Mouse (Mus musculus): Measurements from ENCODE around the gene Cdkn1b. TPM values are rescaled to one million over a fixed set of nuclear protein-coding genes. Genes with fewer than 3 reads are reported as not detected.

Cdkn1b gene
- total RNA-seq (2015; ENCODE audit: low replicate concordance) (62.7 and 90.5 TPM in 2 replicates), total RNA-seq (2017; ENCODE audit: low replicate concordance) (107 and 117 TPM in 2 replicates)

DNA sequence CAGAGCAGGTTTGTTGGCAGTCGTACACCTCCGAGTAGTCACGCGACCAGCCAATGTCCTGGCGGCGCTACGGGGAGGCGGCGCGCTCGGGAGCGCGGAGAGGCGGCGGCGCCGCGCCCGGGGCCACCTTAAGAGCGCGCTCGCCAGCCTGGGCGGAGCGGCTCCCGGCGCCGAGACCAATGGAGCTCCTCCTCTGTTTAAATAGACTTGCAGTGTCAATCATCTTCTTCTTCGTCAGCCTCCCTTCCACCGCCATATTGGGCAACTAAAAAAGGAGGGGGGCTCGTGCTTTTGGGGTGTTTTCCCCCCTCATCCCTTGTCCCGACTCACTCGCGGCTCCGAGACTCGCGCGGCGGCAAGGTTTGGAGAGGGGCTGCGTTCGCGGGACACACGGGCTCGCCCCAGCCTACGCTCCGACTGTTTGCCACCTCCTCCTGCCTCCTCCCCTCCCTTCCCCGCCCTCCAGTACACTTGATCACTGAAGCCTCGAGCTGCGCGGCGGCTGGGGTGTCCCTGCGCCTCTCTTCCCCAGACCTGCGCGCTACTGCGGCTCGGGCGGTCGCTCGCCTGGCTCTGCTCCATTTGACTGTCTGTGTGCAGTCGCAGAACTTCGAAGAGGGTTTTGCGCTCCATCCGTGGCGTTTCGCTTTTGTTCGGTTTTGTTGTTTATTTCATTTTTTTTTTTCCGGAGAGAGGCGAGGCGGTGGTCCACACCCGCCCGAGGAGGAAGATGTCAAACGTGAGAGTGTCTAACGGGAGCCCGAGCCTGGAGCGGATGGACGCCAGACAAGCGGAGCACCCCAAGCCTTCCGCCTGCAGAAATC lies at the start of gene Cdkn1b:
Gene Cdkn1b (plus strand): TSS at position 212 of the 824 bp plus-strand sequence.
- ATAC-seq (replicated peaks; ENCODE audit: low FRiP score, poor library complexity, severe bottlenecking) = peak; percentile 87

DNA sequence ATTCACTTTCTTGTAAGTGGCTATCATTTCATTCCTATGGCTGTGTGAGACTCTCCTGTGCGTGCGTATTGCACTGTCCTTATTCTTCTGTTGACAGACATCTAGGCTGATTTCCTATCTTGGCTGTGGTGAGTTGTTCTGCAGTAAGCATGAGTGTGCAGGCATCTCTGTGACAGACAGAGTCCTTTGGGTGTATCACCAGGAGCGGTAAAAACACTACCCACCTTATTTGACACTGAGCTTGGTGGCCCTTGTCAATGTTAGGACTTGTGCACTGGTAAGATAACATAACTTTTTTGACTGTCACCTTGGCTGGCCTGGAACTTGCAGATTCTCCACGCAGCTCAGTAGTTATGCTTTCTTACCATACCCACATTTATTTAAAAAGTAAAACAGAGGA lies 49.3 kb upstream of the Cdkn1b start:
- ATAC-seq (replicated peaks; ENCODE audit: low FRiP score, poor library complexity, severe bottlenecking) = peak; percentile 29; the same call in 1 of the 2 replicates

DNA sequence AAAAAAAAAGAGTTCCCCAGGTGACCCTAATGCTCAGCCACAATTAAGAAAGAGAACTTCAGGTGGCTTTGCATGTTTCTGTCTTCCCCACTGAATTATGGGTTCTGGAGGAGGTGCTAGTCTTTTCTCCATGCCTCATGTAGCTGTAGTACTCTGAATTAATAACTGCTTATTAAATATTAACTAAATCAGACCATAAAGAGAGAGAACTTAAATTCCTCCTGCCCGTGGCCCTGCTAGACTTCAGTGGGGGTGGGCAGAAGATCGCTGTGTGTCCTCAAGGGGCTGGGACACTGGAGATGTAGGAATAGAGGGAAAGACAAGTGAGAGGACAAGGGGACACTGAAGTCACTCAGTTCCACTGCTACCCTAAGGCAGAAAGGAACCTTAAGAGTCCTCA lies 48.0 kb upstream of the Cdkn1b start:
- no peak for ATAC-seq (replicated peaks; ENCODE audit: low FRiP score, poor library complexity, severe bottlenecking)

DNA sequence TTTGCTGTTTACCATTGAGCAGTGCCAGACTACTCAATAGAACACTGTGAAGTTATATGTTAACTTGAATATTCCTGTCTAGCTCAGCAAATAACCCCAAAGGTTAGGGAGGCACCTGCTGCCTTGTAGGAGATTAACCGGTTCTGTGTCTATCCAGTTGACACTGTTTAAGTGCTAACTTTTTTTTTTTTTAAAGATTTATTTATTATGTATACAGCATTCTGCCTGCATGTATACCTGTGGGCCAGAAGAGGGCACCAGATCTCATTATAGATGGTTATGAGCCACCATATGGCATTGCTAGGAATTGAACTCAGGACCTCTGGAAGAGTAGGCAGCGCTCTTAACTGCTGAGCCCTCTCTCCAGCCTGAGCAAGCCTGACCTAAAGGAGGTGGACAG lies 47.2 kb upstream of the Cdkn1b start:
- ATAC-seq (replicated peaks; ENCODE audit: low FRiP score, poor library complexity, severe bottlenecking) = no peak

DNA sequence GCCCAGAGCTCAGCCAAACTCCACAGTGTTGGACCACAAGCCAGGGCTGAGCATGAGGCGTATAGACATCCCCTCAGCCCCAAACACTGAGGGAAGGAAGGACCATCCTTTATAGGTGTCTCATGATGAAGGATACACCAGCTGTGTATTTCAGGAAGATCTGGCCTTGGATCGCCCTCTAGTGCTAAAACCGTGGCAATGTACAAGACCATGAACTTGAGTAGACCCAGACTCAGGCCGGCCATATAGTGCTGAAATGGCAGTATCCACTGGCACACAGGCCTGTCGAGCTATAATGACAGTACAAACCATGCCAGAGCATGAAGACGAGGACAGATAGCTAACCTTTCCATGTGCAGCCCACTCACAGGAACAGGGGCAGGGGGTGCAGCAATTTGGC lies 43.4 kb upstream of the Cdkn1b start:
- ATAC-seq (replicated peaks; ENCODE audit: low FRiP score, poor library complexity, severe bottlenecking) = peak; percentile 48; the same call in 1 of the 2 replicates

DNA sequence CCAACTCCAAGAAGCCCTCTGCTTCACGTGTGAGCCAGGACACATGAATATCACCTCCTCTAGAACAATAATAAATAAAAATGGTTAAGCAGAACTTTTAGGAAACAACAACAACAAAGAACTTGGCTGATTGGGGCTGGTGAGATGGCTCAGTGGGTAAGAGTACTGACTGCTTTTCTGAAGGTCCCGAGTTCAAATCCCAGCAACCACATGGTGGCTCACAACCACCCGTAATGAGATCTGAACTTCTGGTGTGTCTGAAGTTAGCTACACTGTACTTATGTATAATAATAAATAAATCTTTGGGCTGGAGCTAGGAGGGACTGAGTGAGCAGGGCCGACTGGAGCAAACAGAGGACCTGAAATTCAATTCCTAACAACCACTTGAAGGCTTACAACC lies 42.9 kb upstream of the Cdkn1b start:
- no peak for ATAC-seq (replicated peaks; ENCODE audit: low FRiP score, poor library complexity, severe bottlenecking)

DNA sequence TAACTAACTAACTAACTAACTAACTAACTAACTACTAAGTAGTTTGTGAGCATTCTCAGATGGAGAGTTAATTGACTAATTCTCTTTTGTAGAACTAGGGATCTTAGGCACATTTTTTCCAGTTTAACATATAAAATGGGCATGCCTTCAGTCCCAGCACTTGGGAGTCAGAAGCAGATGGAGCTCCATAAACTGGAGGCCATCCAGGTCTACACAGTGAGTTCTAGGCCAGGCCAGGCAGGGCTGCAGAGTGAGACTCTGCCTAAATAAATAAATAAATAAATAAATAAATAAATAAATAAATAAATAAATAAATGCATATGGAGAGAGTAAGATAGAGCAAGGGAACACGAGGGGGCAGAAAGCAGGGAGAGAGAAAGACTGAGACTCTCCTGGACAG lies 42.3 kb upstream of the Cdkn1b start:
- ATAC-seq (replicated peaks; ENCODE audit: low FRiP score, poor library complexity, severe bottlenecking) = no peak

DNA sequence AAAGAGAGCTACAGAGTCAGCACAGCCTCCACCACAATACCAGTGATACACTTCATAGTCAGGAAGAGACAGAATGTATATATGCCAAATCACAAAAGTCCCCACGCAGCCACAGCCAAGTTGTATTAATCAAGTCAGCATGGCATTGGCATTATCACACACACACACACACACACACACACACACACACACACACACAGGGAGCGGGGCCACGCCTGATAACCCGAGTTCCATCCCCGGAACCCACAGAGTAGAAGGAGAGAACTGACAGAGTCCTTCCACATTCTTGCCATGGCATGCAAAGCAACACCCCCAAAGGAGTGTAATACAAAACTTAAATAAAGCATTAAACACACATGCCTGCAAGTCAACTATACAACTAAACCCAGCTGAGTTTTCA lies 40.6 kb upstream of the Cdkn1b start:
- ATAC-seq (replicated peaks; ENCODE audit: low FRiP score, poor library complexity, severe bottlenecking) = no peak

DNA sequence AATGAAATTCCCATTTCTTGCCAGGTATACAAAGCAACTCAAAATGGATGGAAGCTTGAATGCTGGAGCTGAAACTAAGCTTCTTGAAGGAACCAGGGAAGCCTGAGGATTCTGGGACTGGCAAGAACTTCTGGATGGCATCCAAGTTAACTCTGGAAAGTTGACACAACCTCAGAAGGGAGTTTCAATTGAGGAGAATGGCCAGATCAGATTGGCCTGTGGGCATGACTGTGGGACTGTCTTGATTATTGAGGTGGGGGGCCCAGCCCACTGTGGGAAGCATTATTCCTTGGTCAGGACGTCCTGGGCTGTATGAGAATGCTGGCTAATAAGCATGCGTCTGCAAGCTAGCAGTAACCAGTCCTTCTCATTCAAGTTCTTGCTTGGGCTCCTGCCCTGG lies 40.2 kb upstream of the Cdkn1b start:
- no peak for ATAC-seq (replicated peaks; ENCODE audit: low FRiP score, poor library complexity, severe bottlenecking)

DNA sequence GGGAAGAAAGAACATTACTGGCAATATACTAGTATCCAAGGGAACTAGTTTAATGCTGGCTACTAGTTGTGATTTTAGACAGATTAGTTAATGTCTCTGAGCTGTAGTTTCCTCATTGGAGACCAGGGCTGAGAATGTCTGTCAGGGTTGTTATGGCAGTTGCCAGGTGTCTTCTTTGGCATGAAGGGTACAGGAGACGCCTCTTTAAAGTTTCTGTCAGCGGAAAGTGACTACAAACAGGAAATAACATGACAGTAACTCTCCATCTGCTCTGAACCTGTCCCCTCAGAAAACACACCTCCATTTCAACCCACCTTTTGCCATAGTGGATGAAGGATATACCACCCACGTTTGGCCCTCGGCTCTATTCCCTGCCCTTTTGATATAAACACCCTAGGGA lies 36.5 kb upstream of the Cdkn1b start:
- no peak for ATAC-seq (replicated peaks; ENCODE audit: low FRiP score, poor library complexity, severe bottlenecking)

DNA sequence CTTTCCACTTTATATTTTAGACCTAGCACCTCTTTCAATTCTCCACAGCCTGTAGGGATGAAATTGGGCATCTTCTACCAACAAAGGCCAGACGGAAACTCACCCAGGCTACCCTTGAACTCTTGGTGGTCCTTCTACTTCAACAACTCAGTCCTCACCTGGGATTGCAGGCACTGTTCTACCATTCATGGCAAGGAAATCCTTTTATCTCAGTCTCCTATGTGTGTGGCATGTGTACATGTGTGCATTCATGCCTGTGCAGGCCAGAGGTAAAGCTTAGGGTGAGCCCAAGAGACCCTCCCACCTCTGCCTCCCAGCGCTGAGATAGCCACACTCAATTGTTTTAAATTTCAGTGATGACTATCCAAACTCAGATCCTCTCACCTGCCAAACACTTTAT lies 34.7 kb upstream of the Cdkn1b start:
- ATAC-seq (replicated peaks; ENCODE audit: low FRiP score, poor library complexity, severe bottlenecking) = no peak

DNA sequence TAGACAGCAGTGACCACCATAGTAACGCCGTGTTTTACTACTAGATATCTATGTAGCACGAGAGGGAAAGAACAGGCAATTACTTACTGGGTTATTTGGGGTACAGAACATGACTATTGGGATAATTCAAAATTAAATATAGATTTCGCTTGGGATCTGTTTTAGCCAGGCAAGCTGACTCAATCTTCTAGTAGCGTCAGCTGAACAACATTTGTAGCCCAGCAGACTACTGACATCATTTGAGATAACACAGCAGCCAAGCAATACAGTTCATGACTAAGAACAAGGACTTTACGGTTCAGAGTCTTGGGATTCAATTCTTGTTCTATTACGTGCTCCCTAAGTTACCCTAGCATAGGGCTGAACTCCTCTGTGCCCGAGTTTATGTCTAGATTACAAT lies 33.7 kb upstream of the Cdkn1b start:
- ATAC-seq (replicated peaks; ENCODE audit: low FRiP score, poor library complexity, severe bottlenecking) = no peak

DNA sequence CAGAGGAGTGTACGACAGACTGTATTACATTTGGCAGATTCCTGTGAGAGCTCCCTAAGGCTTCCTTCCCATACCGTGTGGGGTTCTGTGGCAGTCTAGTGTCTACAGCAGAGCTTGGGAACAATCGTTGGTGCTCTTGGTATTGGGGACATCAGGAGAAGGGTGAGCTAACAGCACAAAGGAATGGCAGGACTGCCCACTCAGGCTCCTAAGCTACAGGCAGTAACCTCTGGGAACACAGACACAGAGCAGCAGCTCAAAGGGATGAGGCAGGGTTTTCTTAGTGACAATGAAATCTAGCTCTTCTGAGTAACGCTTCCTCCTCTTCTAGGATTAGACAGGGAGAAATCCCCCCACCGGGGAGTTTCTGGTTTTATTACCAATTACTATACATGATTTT lies 33.2 kb upstream of the Cdkn1b start:
- no peak for ATAC-seq (replicated peaks; ENCODE audit: low FRiP score, poor library complexity, severe bottlenecking)

DNA sequence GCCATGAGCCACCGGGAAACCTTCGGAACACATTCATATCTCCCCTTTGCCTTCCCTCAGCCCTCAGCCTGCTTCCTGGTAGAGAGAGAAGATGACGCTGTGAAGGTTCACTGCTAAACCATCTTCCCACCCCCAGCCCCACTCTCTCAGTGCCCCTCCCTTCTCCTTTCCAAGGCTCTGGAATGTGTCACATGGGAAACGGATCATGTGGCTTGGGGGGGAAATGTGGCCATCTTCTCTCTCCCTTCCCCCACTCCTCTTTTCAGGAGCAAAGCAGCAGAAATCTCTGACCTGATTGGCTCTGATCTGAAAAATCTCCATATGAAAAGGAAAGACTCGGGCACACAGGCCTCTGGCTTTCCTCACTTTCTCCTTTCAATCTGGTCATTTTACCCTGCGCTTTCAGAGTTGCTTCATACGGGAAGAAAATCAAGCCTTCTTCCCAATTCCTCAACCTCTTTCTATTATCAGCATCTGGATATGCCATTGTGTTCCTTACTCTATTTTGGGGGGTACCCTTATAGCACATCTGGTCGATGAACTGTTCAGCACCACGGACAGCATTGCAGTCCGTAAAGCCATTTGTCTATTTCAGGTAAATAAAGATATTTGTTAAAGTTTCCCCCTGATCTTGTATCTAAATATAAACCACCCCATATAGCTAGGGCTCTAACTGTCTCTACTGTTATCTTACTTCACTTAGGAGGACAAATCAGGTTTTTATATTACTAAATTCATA lies 32.3 kb upstream of the Cdkn1b start:
- ATAC-seq (replicated peaks; ENCODE audit: low FRiP score, poor library complexity, severe bottlenecking) = no peak

DNA sequence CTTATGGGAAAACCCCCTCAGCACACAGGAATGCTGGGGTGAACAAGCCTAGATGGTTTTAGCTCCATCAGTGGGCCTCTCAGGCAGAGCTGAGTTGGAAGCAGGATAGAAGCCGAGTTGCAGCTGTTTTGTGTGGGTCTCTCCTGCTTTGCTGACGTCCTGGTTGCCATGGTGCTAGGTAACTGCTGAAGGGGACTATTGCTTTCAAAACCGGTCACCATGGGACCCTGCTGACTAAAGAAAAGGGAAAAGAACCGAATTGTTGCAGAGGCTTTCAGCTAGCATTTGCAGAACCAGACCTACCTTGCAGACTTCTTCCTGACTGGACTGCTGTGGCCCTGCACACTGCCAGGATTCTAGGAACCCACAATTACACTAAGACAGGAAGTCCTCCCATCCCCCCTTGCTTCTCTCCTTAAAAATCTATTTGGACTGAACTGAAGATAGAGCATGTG lies 31.6 kb upstream of the Cdkn1b start:
- no peak for ATAC-seq (replicated peaks; ENCODE audit: low FRiP score, poor library complexity, severe bottlenecking)

DNA sequence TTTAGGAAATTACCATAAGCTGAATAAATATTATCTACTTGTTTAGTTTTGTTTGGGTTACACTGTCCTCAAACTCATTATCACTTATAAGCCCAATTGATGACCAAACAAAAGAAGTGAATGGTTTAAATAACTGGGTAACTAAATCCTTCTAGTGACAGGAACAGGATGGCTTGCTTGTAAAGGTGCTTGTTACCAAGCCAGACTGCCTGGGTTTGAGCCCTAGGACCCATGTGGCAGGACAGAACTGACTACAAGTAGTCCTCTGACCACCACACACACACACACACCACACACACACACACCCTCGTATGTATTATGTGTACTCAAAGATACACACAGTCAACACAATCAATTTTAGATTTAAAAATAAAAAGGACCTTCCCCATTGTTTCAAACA lies 30.4 kb upstream of the Cdkn1b start:
- ATAC-seq (replicated peaks; ENCODE audit: low FRiP score, poor library complexity, severe bottlenecking) = no peak

DNA sequence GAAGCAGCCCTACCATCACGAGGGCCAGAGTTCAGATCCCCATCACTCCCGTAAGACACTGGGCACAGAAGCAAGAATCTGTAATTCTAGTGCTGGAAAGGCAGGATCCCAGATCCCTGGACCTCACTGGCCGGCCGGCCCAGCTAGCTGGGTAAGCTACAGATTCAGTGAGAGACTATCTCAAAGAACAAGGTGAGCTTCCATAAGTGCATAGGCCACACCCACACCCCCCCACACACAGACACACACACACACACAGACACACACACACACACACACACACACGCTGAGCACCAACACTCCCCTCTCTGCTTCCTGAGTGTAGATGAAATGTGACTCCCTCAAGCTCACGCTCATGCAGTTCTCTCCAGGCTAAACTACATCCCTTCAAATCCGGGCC lies 29.8 kb upstream of the Cdkn1b start:
- no peak for ATAC-seq (replicated peaks; ENCODE audit: low FRiP score, poor library complexity, severe bottlenecking)

DNA sequence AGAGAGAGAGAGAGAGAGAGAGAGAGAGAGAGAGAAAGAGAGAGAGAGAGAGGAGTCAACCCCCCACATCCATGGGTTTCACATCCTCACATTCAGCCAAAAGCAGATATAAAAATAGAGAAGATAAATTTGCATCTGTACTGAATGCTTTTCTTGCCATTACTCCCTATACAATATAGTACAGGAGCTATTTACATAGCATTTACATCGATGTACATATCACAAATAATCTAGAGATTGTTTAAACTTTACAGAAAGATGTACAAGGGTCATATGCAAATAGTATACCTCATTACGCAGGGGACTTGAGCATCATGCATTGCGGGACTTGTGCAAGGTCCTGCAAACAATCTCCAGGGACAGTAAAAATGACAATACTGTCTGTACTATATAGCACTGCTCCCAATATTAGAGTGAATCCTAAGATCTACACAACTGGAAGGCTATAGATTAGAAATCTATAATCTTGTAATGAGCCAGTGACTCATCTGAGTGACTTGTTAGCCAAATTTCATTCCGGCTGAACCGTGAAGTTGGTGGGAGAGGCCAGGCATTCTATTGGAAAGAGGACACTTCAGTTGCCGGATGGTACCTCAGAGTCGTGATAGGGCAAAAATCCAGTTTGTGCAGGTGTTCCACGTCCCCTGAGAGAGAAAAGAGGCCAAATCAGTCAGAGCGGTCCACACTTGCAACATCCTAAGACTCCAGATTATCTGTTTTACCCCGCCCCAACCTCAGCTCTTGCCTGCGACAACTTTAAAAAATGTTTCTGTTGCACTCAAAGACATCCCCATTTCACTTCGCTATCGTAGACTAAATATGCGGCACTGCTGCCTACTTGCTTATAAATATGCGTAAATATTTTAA lies 23.4 kb upstream of the Cdkn1b start:
- ATAC-seq (replicated peaks; ENCODE audit: low FRiP score, poor library complexity, severe bottlenecking) = peak; percentile 47

DNA sequence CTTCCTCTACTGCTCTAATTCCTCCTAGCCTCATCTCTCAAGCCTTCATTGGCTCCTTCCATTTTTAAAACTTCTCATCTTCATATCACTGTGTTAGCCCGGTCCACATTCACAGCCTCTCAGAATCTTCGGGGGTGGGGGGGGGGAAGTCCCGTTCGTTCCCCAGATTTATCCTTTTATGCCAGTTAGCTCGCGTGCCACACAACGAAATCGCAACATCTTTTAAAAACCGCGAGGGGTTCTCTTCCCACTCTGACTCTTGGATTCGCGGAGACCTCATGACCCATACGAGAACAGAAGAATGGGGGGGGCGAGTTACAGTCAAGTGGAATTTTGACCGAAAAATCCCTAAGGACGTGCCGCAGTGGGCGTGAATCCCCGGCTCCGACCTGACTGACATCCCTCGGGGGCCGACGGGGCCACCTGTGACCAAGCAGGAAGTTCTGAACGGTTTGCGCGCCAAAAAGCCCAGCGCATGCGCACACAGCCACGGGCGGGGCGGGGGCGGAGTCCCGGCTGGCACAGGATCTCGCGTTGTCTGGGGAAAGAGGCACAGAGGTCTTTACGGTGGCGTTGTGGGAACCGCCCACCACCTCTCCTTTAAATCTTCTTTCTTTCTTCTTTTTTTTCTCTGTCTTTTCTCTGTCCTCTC lies 22.6 kb upstream of the Cdkn1b start:
- ATAC-seq (replicated peaks; ENCODE audit: low FRiP score, poor library complexity, severe bottlenecking) = peak; percentile 89

Data from erythroid progenitor cell, adult 5-6 weeks (primary cell).